Mouse (Mus musculus): Measurements from ENCODE around the gene Zbtb2.
A peak's percentile ranks its signal among the peaks of the same experiment; 100 is the strongest.

The Zbtb2 gene

DNA sequence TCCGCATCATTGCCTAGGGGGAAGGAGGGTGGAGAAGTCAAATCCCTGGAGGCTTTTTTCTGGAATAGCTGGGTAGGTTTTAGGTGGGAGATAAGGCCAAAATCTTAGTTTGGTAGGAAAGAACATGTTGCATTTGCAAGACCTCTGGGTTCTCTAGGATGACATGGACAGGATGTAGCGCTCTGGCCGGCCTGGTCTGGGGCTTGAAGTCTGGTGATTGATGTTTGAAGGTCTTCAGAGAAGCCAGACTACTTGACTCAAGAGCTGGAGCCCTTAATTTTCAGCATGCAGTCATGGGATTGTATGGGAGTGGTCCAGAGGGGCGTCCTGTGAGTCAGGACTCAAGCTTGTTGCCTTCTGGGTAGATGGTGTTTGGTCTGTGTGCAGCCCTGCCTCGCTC is 7.2 kb downstream of the Zbtb2 start:
- DNase-seq = no peak

DNA sequence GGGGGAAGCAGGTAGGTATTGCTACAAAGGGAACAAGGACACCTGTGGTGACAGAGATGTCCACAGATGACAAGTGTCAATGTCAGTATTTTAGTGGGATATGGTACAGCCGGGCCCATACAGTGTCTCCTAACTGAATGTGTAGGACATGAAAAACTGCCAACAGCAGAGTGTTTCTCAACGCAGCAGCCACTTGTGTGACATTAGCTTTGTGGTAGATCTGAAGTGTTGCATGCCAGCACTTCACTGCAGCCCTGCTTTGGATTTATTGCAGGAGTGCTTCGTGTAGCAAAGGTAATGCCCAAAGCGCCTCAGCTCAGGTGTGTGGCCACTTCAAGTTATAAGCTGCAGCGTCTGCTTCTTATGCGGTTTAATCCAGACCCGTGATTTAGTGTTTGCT is 11.0 kb downstream of the Zbtb2 start:
- no peak for DNase-seq

- no peak for DNase-seq
These were observed 11.4 kb downstream of the Zbtb2 start for GRCm38 (mm10) chr10:4376461-4376860.

DNA sequence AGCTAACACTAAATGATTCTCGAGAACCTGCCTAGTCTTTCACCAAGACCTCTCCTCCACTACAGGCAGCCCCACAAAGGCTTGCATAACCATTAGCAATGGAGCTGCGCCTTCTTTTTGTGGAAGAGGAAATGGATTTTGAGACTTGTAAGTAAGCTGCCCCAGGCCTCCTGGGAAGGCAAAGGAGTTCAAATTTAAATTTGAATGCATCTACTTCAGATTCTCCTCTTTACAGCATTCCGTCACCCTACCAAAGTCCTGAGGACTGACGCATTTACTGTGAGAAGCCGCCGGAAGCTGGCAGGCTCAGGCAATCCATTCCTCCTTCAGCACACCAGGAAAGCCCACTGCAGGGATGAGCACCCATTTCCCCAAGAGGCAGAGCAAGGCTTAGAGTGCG is 12.6 kb downstream of the Zbtb2 start:
- DNase-seq = no peak

DNA sequence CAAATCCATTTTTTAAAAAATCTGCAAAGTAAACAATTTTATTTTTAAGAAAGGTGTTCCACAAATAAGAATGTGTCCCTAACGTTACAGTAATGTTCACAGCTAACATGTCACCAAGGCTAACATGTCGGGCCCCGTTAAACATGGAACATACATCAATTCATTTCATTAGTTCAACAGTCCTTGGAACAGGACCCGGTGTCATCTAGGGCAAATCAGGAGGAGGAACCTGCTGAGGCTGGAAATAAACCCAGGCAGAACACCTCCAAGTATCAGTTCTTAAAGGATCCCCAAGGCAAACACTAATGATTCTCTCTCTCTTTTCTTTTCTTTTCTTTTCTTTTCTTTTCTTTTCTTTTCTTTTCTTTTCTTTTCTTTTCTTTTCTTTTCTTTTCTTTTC is 13.2 kb downstream of the Zbtb2 start:
- DNase-seq = no peak

GRCm38 (mm10) chr10:4374239-4374638 is 13.7 kb downstream of the Zbtb2 start:
- no peak for DNase-seq

DNA sequence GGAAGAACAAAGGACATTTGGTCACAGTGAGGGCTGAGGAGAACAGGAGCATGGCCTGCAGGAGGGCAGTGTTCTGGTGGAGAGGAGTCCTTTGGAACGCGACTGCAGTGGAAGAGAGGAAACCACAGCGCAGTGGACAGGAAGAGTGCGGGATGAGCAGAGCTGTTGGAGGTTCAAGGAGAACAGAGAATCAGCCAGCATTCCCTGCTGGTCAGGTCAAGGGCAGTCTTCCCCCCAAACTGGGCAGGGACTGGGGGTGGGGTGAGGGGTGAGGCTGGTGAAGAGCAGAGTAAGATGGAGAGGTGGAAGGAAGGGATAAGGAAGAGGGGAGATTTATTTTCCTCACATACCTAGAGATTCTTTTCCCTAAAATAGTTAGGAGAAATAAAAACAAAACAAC is 14.3 kb downstream of the Zbtb2 start:
- no peak for DNase-seq

GRCm38 (mm10) chr10:4372011-4372410 is 15.9 kb downstream of the Zbtb2 start:
- DNase-seq = peak; percentile 53

DNA sequence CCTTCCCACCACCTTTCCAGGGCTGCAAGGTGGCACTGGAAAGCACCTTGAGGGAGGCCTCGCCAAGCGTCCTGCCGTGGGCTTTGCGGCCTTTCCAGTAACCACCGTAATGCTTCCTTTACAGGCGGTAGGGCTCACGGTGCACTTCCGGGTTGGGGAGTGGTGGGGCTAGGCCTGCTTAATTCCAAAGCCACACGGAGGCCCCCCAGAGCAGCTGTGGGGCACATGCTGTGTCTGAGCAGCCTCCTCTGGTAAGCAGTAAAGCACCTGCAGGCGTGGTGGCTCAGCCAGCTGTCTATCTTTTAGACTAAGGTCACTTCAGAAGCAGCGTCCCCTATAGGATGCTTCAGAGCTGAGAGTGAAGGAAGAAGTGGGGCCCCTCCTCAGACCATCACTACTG is 17.8 kb downstream of the Zbtb2 start:
- DNase-seq = no peak

GRCm38 (mm10) chr10:4364618-4365017 is 23.3 kb downstream of the Zbtb2 start:
- no peak for DNase-seq

GRCm38 (mm10) chr10:4357435-4357834 is 30.5 kb downstream of the Zbtb2 start:
- no peak for DNase-seq

DNA sequence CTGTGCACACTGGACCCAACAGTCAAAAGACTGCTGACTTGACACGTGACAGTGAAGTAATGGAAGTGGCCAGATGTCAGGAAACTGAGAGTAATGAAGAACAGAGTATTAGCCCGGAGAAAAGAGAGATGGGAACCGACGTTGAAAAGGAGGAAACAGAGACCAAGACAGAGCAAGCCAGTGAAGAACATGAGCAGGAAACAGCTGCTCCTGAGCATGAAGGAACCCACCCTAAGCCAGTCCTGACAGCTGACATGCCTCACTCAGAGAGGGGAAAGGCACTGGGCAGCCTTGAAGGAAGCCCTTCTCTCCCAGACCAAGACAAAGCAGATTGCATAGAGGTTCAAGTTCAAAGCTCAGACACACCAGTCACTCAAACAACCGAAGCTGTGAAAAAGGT is 31.3 kb downstream of the Zbtb2 start:
- DNase-seq = no peak

GRCm38 (mm10) chr10:4355882-4356451 is 31.9 kb downstream of the Zbtb2 start:
- DNase-seq = no peak

- no peak for DNase-seq
These were observed 33.3 kb downstream of the Zbtb2 start for GRCm38 (mm10) chr10:4354371-4355260.

- DNase-seq = no peak
These were observed 40.3 kb downstream of the Zbtb2 start for GRCm38 (mm10) chr10:4347591-4347990.

GRCm38 (mm10) chr10:4347136-4347492 is 40.8 kb downstream of the Zbtb2 start:
- no peak for DNase-seq

DNA sequence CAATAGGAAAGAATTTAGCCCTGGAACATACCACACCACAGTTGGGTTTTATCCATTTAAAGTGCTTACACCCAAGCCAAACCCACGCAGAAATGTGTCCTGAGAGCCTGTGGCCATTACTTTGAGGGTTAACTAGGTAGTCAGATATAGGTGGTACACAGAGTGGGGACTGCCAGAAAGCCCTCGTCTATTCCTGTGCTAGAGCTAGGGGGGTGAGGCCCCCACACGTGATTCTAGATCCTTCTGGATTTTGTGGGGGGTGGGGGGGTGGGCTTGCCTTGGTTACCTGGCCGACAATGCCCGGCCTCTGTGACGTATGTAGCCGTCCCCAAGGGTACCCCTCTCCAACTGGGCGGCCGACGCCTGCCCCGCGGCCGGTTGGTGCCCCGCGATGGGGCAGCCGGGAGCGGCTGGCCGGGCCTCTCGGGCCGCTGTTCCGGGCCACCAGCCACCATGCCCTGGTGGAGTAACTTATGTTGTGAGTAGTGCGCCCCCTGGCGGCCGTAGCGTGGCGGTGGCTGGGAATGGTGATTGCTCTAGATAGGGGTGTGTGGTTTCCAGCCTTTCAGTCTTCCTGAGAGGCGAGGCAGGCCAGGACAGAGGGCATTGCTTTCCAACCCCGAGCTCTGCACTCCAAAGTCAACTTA is 41.3 kb downstream of the Zbtb2 start:
- peak; percentile 92 for DNase-seq

DNA sequence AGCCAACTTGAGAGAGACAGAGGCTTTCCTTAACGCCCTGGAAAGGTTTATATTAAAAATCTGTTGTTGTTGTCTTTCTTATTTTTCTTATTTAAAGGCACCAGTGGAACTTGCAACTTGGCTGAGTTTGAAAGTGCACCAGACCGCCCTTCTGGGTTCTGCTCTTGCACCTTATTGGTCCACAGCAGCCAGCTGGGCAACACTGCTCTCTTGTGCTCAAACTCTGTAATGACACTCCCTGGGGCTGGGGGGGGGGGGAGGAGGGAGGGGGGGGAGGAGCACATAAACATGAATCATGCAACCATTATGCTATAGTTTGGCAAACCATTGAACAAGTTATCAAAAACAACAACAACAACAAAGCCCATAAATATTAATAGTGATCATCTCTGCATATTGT is 46.5 kb downstream of the Zbtb2 start:
- DNase-seq = peak; percentile 66

DNA sequence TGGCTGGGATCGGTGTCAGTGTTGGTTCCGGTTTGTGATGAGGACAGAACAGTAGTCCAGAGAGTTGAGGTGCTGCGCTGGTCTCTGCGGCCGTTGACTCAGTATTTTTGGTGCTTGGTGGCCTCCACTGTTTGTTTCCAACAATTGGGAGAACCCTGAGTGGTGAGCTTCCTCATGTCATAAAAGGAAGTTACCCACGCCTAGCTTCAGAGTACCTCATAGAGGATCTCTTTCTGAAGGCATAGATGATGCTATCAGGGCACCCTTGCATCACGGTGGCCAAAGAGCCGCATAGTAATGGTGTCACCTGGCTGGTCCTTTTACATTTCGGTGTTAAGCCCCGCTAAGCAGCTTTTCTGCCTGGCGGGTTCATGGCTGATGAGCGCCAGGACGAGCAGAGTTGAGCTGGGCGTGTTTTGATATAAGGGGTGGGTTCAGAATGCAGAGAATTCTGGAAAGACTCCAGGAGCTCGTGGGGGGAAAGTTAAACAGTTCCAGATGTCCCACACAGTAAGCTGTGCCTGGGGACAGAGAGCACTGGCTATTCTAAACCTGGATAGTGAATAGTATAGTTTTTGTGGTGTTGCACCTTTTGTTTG is 48.9 kb downstream of the Zbtb2 start:
- DNase-seq = peak; percentile 53

DNA sequence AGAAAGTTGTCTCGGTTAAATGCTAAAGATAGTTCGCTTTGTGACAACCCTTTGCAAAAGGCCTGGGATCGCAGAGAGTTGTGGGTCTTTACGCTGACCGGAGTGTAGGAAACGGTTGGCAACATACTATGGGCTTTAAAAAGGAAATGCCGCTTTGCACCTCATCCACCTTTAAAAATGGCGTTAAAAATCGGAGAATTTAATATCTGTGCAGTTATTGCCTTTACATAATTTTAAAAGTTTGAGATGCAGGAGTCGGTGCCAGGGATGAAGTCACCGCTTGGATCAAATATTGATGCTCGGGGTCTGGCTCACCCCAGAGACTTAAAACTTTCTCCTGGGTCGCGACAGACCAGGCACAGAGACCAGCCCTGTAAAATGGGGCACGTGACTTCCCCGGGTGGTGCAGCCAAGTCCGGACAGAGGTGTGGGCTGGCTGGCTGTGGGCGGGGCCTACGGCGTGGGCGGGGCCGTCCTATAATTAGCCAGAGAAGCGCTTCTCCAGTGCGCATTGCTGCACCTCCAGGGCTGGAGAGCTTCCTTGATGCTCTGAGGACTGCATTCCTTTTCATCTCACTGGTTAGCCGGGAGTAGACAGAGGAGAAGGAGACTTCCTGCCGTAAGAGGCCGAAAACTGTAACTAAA is 53.7 kb downstream of the Zbtb2 start:
- DNase-seq = peak; percentile 78

DNA sequence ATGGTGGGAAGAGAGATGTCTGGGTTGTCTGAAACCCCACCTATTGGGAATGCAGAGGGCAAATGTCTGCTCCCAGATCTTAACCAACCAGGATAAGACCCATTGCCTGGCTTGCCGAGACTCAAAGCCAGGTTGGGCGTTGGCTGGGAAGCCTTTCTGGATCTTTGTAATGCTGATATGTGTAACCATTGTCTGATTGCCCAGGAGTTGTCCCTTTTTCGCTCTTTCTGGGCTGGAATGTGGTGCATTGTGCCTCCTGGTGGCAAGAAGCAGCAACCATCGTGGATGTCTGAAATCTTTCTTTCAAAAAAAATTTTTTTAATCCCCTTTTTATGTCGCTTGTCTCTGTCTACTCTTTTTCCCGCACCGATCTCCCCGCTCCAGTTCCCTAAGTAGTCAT is 54.6 kb downstream of the Zbtb2 start:
- DNase-seq = peak; percentile 70

- no peak for DNase-seq
These were observed 55.5 kb downstream of the Zbtb2 start for GRCm38 (mm10) chr10:4332228-4332979.

GRCm38 (mm10) chr10:4327716-4328115 is 60.2 kb downstream of the Zbtb2 start:
- no peak for DNase-seq

Measured in retina, postnatal 1 day (tissue).